Mouse (Mus musculus) limb, embryonic 12.5 days (tissue): ENCODE results near the gene Mfrp. TPM values are rescaled to one million over a fixed set of nuclear protein-coding genes. Genes with fewer than 3 reads are reported as not detected.

Source experiments
- ATAC-seq: fragments of 200-750 bp; cut with Nextera tagmentation; 2 replicates; pipeline ENCODE4 v1.8.0; 2017; ENCODE audit warnings: low read depth, moderate TSS enrichment; ENCODE audit not compliant: insufficient number of reproducible peaks, insufficient read depth, low FRiP score, low TSS enrichment
- H3K27ac ChIP-seq: fragments of 300-500 bp; sonication (generic); 2 replicates; pipeline ENCODE4 v1.5.1; 2016; ENCODE audit warnings: mild to moderate bottlenecking, moderate library complexity
- H3K27me3 ChIP-seq: fragments of 300-500 bp; sonication (generic); 2 replicates; pipeline ENCODE4 v1.6.1; 2016; ENCODE audit warnings: mild to moderate bottlenecking, moderate library complexity
- H3K36me3 ChIP-seq: fragments of 300-500 bp; sonication (generic); 2 replicates; pipeline ENCODE4 v1.6.1; 2016; ENCODE audit warnings: mild to moderate bottlenecking, moderate library complexity
- H3K4me1 ChIP-seq: fragments of 300-500 bp; sonication (generic); replicated peaks from 2 replicates; pipeline ENCODE4 v1.6.1; 2016
- H3K4me2 ChIP-seq: fragments of 300-500 bp; sonication (generic); 2 replicates; pipeline ENCODE4 v1.6.1; 2016; ENCODE audit warnings: mild to moderate bottlenecking, moderate library complexity
- H3K4me3 ChIP-seq: fragments of 300-500 bp; sonication (generic); replicated peaks from 2 replicates; pipeline ENCODE4 v1.5.1; 2016; ENCODE audit warnings: mild to moderate bottlenecking
- H3K9ac ChIP-seq: fragments of 300-500 bp; sonication (generic); replicated peaks from 2 replicates; pipeline ENCODE4 v1.6.1; 2016; ENCODE audit warnings: mild to moderate bottlenecking, moderate library complexity
- H3K9me3 ChIP-seq: fragments of 300-500 bp; sonication (generic); 2 replicates; pipeline ENCODE4 v1.6.1; 2016; ENCODE audit warnings: mild to moderate bottlenecking, moderate library complexity
- WGBS: fragments of 180-500 bp; shearing (Covaris S2); methylation state at CpG from one replicate; pipeline ENCODE4 v1.1.7; 2016; 5-methylcytosine and 5-hydroxymethylcytosine counted together
- polyA plus RNA-seq: library from polyadenylated mRNA; unstranded; fragments of >200 nt; fragmentation: Nextera tagmentation; extraction: Ambion mirVana; gene quantifications from 2 replicates; pipeline ENCODE4 v1.2.1, GENCODE M21; 2016

Gene Mfrp
- polyA plus RNA-seq, 1 experiment from 2014 or later, result 0.29 TPM

- WGBS, result 39% methylated on average over 11 of the region's 11 CpGs
- no peak overlapping the region for H3K9ac ChIP-seq
These were observed 29.5 kb upstream of the Mfrp start for GRCm38 (mm10) chr9:44071914-44072598.

DNA sequence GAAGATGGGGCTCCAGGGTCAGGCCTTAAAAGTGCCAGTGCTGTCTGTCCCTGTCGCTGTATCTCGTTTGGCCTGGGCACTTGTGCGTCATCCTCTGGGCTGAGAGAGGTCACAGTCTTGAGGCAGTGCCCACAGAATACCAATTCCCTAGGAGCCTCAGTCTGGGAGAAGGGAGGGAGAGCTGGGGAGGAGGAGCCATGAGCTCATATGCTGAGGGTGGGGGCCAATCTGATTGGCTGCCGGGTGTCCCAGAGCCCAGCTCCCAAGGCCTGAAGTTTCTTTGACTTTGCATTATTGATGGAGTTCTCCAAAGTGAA lies 29.0 kb upstream of the Mfrp start:
- no peak overlapping the region for H3K27ac ChIP-seq
- H3K4me2 ChIP-seq, result 0 out of 2 replicates have a peak overlapping the region, but pooled peaks have one; percentile 26
- peaks cover 23% of the 10 kb centered on the region for H3K27me3 ChIP-seq
- no peak overlapping the region for H3K4me3 ChIP-seq
- no peak overlapping the region for H3K9ac ChIP-seq
- H3K36me3 ChIP-seq, result no peaks in the 10 kb centered on the region
- peaks cover 37% of the 10 kb centered on the region for H3K4me1 ChIP-seq
- H3K9me3 ChIP-seq, result no peaks in the 10 kb centered on the region
- no peak for ATAC-seq
- WGBS, result 38% methylated on average over 4 of the region's 4 CpGs

More at GRCm38 (mm10) chr9:44071914-44072598, 29.5 kb upstream of the Mfrp start:
- H3K4me2 ChIP-seq, result peak overlapping the region; percentile 26; the same call in 1 of the 2 replicates
- no peaks in the 10 kb centered on the region for H3K9me3 ChIP-seq
- no peaks in the 10 kb centered on the region for H3K36me3 ChIP-seq
- no peak overlapping the region for H3K27ac ChIP-seq
- no peak for ATAC-seq
- H3K27me3 ChIP-seq, result peaks cover 23% of the 10 kb centered on the region
- no peak overlapping the region for H3K4me3 ChIP-seq
- H3K4me1 ChIP-seq, result peaks cover 40% of the 10 kb centered on the region

GRCm38 (mm10) chr9:44073115-44073514 lies 28.4 kb upstream of the Mfrp start:
- no peak for ATAC-seq
- WGBS, result 65% methylated on average over 5 of the region's 5 CpGs
- peaks cover 23% of the 10 kb centered on the region for H3K27me3 ChIP-seq
- no peaks in the 10 kb centered on the region for H3K9me3 ChIP-seq
- H3K36me3 ChIP-seq, result no peaks in the 10 kb centered on the region
- H3K4me3 ChIP-seq, result no peak overlapping the region
- peaks cover 37% of the 10 kb centered on the region for H3K4me1 ChIP-seq
- no peak overlapping the region for H3K4me2 ChIP-seq
- H3K27ac ChIP-seq, result no peak overlapping the region
- H3K9ac ChIP-seq, result no peak overlapping the region

DNA sequence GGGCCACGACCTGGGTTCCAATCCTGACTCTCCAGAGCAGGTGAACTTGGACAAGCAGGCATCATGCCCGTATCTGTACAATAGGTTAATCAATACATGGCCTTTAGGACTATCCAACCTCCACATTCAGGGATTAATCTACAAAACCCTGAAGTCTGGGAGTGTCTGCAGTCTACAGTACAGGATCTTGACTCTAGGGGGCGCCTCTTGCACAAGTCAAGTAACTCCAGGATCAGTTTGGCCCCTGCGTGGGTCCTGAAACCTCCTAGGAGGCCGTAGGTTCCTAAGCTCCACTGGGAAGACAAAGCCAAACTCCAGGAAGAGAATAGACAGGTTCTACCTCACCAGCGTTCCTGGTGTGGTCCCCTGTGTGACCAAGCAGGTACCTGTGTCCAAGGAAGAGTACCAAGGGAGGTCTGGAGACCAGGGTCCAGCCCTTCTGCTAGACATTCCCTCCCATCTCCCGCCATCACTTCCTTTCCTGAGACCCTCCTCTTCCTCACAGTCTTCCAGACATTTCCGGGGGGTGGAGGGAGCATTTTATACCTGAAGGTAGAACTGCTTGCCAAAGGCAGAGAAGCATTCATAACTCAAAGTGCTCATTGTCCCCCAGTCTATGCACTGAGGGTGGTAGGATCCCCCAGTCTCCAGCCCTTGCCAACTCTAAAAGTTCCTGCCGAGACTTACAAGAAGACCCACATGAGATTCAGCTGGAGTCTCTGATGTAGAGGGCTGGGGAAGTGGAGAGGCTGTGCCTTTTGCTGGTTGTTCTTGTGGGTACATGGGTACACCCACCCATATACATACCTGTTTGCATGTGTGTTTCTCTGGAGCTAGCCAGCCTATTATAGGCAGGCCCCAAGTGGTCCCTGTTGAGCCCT lies 26.9 kb upstream of the Mfrp start:
- Histone ChIP-seq H3K4me3 (no peak overlapping the region), H3K27ac (no peak overlapping the region), H3K4me1 (peaks cover 48% of the 10 kb centered on the region), H3K27me3 (peaks cover 13% of the 10 kb centered on the region), H3K4me2 (no peak overlapping the region), H3K9me3 (no peaks in the 10 kb centered on the region), H3K36me3 (no peaks in the 10 kb centered on the region), H3K9ac (no peak overlapping the region)
- no peak for ATAC-seq
- WGBS, result 62% methylated on average over 9 of the region's 9 CpGs

- WGBS, result 71% methylated on average over 24 of the region's 24 CpGs
- H3K4me3 ChIP-seq, result no peak overlapping the region
- ATAC-seq, result no peak
- no peaks in the 10 kb centered on the region for H3K9me3 ChIP-seq
- H3K27me3 ChIP-seq, result peaks cover 8% of the 10 kb centered on the region
- no peaks in the 10 kb centered on the region for H3K36me3 ChIP-seq
- H3K9ac ChIP-seq, result no peak overlapping the region
- peaks cover 48% of the 10 kb centered on the region for H3K4me1 ChIP-seq
- no peak overlapping the region for H3K27ac ChIP-seq
- H3K4me2 ChIP-seq, result no peak overlapping the region
These were observed 26.1 kb upstream of the Mfrp start for GRCm38 (mm10) chr9:44075276-44075995.

- 67% methylated on average over 16 of the region's 16 CpGs for WGBS
- Histone ChIP-seq H3K36me3 (no peaks in the 10 kb centered on the region), H3K4me2 (no peak overlapping the region), H3K27me3 (peaks cover 8% of the 10 kb centered on the region), H3K4me3 (no peak overlapping the region), H3K9ac (no peak overlapping the region), H3K4me1 (peaks cover 46% of the 10 kb centered on the region), H3K9me3 (no peaks in the 10 kb centered on the region), H3K27ac (no peak overlapping the region)
- ATAC-seq, result no peak
These were observed 25.3 kb upstream of the Mfrp start for GRCm38 (mm10) chr9:44075996-44076763.

DNA sequence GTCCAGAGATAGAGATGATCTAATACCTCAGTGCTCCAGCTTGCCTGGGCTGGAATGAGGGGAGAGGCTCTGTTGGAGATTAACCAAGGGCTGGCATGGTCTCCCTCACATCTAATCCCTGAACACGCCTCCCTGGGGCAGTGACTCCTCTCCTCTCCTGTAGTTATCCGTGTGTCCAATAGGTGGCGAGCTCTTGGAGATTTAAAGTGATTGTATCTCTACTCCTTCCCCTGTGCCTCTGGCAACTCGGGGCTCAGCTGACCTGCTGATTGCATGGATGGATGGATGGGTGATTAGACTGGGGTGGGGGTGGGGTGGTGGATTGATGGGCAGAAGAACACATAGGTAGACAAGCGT lies 24.8 kb upstream of the Mfrp start:
- 18% methylated on average over 5 of the region's 5 CpGs for WGBS
- Histone ChIP-seq H3K27me3 (peaks cover 9% of the 10 kb centered on the region), H3K36me3 (no peaks in the 10 kb centered on the region), H3K27ac (no peak overlapping the region), H3K9ac (no peak overlapping the region), H3K4me1 (peaks cover 48% of the 10 kb centered on the region), H3K4me3 (no peak overlapping the region), H3K9me3 (no peaks in the 10 kb centered on the region), H3K4me2 (no peak overlapping the region)
- ATAC-seq, result no peak

- H3K4me1 ChIP-seq, result peaks cover 48% of the 10 kb centered on the region
- H3K9ac ChIP-seq, result no peak overlapping the region
- no peak overlapping the region for H3K27ac ChIP-seq
- no peak overlapping the region for H3K4me3 ChIP-seq
- H3K36me3 ChIP-seq, result no peaks in the 10 kb centered on the region
- H3K9me3 ChIP-seq, result no peaks in the 10 kb centered on the region
- H3K27me3 ChIP-seq, result peaks cover 9% of the 10 kb centered on the region
- no peak for ATAC-seq
- WGBS, result 82% methylated on average over 11 of the region's 11 CpGs
- H3K4me2 ChIP-seq, result no peak overlapping the region
These were observed 24.1 kb upstream of the Mfrp start for GRCm38 (mm10) chr9:44077266-44077910.

- Histone ChIP-seq H3K27ac (no peak overlapping the region), H3K27me3 (peaks cover 17% of the 10 kb centered on the region), H3K9ac (no peak overlapping the region), H3K4me1 (peaks cover 42% of the 10 kb centered on the region), H3K9me3 (no peaks in the 10 kb centered on the region), H3K36me3 (no peaks in the 10 kb centered on the region), H3K4me3 (no peak overlapping the region), H3K4me2 (no peak overlapping the region)
- no peak for ATAC-seq
- WGBS, result 78% methylated on average over 10 of the region's 10 CpGs
These were observed 23.3 kb upstream of the Mfrp start for GRCm38 (mm10) chr9:44078136-44078797.
